Mouse (Mus musculus) embryonic facial prominence, embryonic 15.5 days (tissue): ENCODE measurements around the gene Nav2. TPM values are rescaled to one million over a fixed set of nuclear protein-coding genes. Genes with fewer than 3 reads are reported as not detected.

Experiments
- ATAC-seq: fragments of 200-750 bp; cut with Nextera tagmentation; 2 replicates; pipeline ENCODE4 v1.8.0; 2017; ENCODE audit warnings: low read depth, moderate TSS enrichment; ENCODE audit not compliant: insufficient number of reproducible peaks, low FRiP score, low TSS enrichment
- H3K27ac ChIP-seq: fragments of 300-500 bp; sonication (generic); replicated peaks from 2 replicates; pipeline ENCODE4 v1.5.1; 2015; ENCODE audit warnings: mild to moderate bottlenecking, inconsistent platforms
- H3K27me3 ChIP-seq: fragments of 300-500 bp; sonication (generic); 2 replicates; pipeline ENCODE4 v1.6.1; 2015; ENCODE audit warnings: inconsistent platforms
- H3K36me3 ChIP-seq: fragments of 300-500 bp; sonication (generic); 2 replicates; pipeline ENCODE4 v1.6.1; 2015; ENCODE audit warnings: mild to moderate bottlenecking, inconsistent platforms
- H3K4me1 ChIP-seq: fragments of 300-500 bp; sonication (generic); 2 replicates; pipeline ENCODE4 v1.6.1; 2015; ENCODE audit warnings: inconsistent platforms
- H3K4me2 ChIP-seq: fragments of 300-500 bp; sonication (generic); replicated peaks from 2 replicates; pipeline ENCODE4 v1.6.1; 2015; ENCODE audit warnings: mild to moderate bottlenecking, inconsistent platforms
- H3K4me3 ChIP-seq: fragments of 300-500 bp; sonication (generic); replicated peaks from 2 replicates; pipeline ENCODE4 v1.5.1; 2015; ENCODE audit warnings: mild to moderate bottlenecking, inconsistent platforms
- H3K9ac ChIP-seq: fragments of 300-500 bp; sonication (generic); 2 replicates; pipeline ENCODE4 v1.6.1; 2015; ENCODE audit warnings: inconsistent platforms
- H3K9me3 ChIP-seq: fragments of 300-500 bp; sonication (generic); replicated peaks from 2 replicates; pipeline ENCODE4 v1.6.1; 2016; ENCODE audit warnings: inconsistent platforms
- WGBS: fragments of 180-500 bp; shearing (Covaris S2); methylation state at CpG from one replicate; pipeline ENCODE4 v1.1.7; 2015; 5-methylcytosine and 5-hydroxymethylcytosine counted together
- polyA plus RNA-seq: library from polyadenylated mRNA; unstranded; fragments of >200 nt; fragmentation: Nextera tagmentation; extraction: Ambion mirVana; gene quantifications from 2 replicates; pipeline ENCODE4 v1.2.1, GENCODE M21; 2015

Nav2 gene
- polyA plus RNA-seq, 1 experiment from 2014 or later, result 23.4 TPM

GRCm38 (mm10) chr7:49567346-49568034, 659.0 kb downstream of the Nav2 start:
- Histone ChIP-seq H3K4me3 (no peak overlapping the region), H3K4me2 (no peak overlapping the region), H3K9me3 (no peaks in the 10 kb centered on the region), H3K27me3 (no peaks in the 10 kb centered on the region), H3K4me1 (peaks cover 5% of the 10 kb centered on the region; the same call in 1 of the 2 replicates), H3K9ac (no peak overlapping the region), H3K27ac (no peak overlapping the region), H3K36me3 (peaks cover 69% of the 10 kb centered on the region; the same call in 1 of the 2 replicates)
- 80% methylated on average over 13 of the region's 13 CpGs for WGBS
- ATAC-seq, result no peak

GRCm38 (mm10) chr7:49569646-49570045, 661.1 kb downstream of the Nav2 start:
- no peak overlapping the region for H3K9ac ChIP-seq
- no peaks in the 10 kb centered on the region for H3K27me3 ChIP-seq
- WGBS, result 76% methylated on average over 7 of the region's 7 CpGs
- H3K27ac ChIP-seq, result no peak overlapping the region
- peaks cover 7% of the 10 kb centered on the region; the same call in 1 of the 2 replicates for H3K4me1 ChIP-seq
- ATAC-seq, result no peak
- no peak overlapping the region for H3K4me3 ChIP-seq
- peaks cover 62% of the 10 kb centered on the region; the same call in 1 of the 2 replicates for H3K36me3 ChIP-seq
- H3K4me2 ChIP-seq, result no peak overlapping the region
- H3K9me3 ChIP-seq, result no peaks in the 10 kb centered on the region

- Histone ChIP-seq H3K27me3 (no peaks in the 10 kb centered on the region), H3K9ac (no peak overlapping the region), H3K4me2 (no peak overlapping the region), H3K9me3 (no peaks in the 10 kb centered on the region), H3K27ac (no peak overlapping the region), H3K4me3 (no peak overlapping the region), H3K36me3 (peaks cover 57% of the 10 kb centered on the region), H3K4me1 (0 out of 2 replicates have a peak, but pooled peaks cover 2% of the 10 kb centered on the region)
- no peak for ATAC-seq
- WGBS, result 90% methylated on average over 2 of the region's 2 CpGs
Observed at GRCm38 (mm10) chr7:49571606-49572005, 663.1 kb downstream of the Nav2 start.

GRCm38 (mm10) chr7:49575226-49575625, 666.7 kb downstream of the Nav2 start:
- no peak overlapping the region for H3K4me3 ChIP-seq
- no peak overlapping the region for H3K27ac ChIP-seq
- ATAC-seq, result no peak
- H3K9ac ChIP-seq, result no peak overlapping the region
- 0 out of 2 replicates have a peak, but pooled peaks cover 2% of the 10 kb centered on the region for H3K4me1 ChIP-seq
- WGBS, result 83% methylated on average over 9 of the region's 9 CpGs
- no peak overlapping the region for H3K4me2 ChIP-seq
- no peaks in the 10 kb centered on the region for H3K27me3 ChIP-seq
- H3K36me3 ChIP-seq, result peaks cover 60% of the 10 kb centered on the region
- H3K9me3 ChIP-seq, result no peaks in the 10 kb centered on the region

- Histone ChIP-seq H3K27me3 (no peaks in the 10 kb centered on the region), H3K4me3 (no peak overlapping the region), H3K36me3 (peaks cover 57% of the 10 kb centered on the region), H3K4me1 (0 out of 2 replicates have a peak, but pooled peaks cover 2% of the 10 kb centered on the region), H3K9me3 (no peaks in the 10 kb centered on the region), H3K27ac (no peak overlapping the region), H3K4me2 (no peak overlapping the region), H3K9ac (no peak overlapping the region)
- ATAC-seq, result no peak
- WGBS, result 62% methylated on average over 2 of the region's 2 CpGs
Observed at GRCm38 (mm10) chr7:49577096-49577495, 668.6 kb downstream of the Nav2 start.

- Histone ChIP-seq H3K4me3 (no peak overlapping the region), H3K4me2 (no peak overlapping the region), H3K4me1 (peaks cover 8% of the 10 kb centered on the region; the same call in 1 of the 2 replicates), H3K27me3 (no peaks in the 10 kb centered on the region), H3K27ac (no peak overlapping the region), H3K9me3 (no peaks in the 10 kb centered on the region), H3K36me3 (peaks cover 52% of the 10 kb centered on the region), H3K9ac (no peak overlapping the region)
- ATAC-seq, result no peak
- 76% methylated on average over 2 of the region's 2 CpGs for WGBS
Observed at GRCm38 (mm10) chr7:49581951-49582350, 673.4 kb downstream of the Nav2 start.

- WGBS, result 70% methylated on average over 7 of the region's 7 CpGs
- H3K27me3 ChIP-seq, result no peaks in the 10 kb centered on the region
- H3K4me2 ChIP-seq, result no peak overlapping the region
- H3K9me3 ChIP-seq, result no peaks in the 10 kb centered on the region
- peaks cover 52% of the 10 kb centered on the region for H3K36me3 ChIP-seq
- no peak for ATAC-seq
- no peak overlapping the region for H3K27ac ChIP-seq
- H3K4me1 ChIP-seq, result peaks cover 8% of the 10 kb centered on the region; the same call in 1 of the 2 replicates
- H3K4me3 ChIP-seq, result no peak overlapping the region
- no peak overlapping the region for H3K9ac ChIP-seq
Observed at GRCm38 (mm10) chr7:49582551-49582950, 674.0 kb downstream of the Nav2 start.

GRCm38 (mm10) chr7:49583176-49583575, 674.7 kb downstream of the Nav2 start:
- peaks cover 58% of the 10 kb centered on the region for H3K36me3 ChIP-seq
- H3K9me3 ChIP-seq, result no peaks in the 10 kb centered on the region
- no peak overlapping the region for H3K27ac ChIP-seq
- no peak for ATAC-seq
- no peak overlapping the region for H3K9ac ChIP-seq
- no peak overlapping the region for H3K4me2 ChIP-seq
- 88% methylated on average over 6 of the region's 6 CpGs for WGBS
- H3K27me3 ChIP-seq, result no peaks in the 10 kb centered on the region
- H3K4me3 ChIP-seq, result no peak overlapping the region
- H3K4me1 ChIP-seq, result peaks cover 8% of the 10 kb centered on the region; the same call in 1 of the 2 replicates

GRCm38 (mm10) chr7:49586530-49587120, 678.1 kb downstream of the Nav2 start:
- H3K27me3 ChIP-seq, result no peaks in the 10 kb centered on the region
- ATAC-seq, result no peak
- WGBS, result 43% methylated on average over 5 of the region's 5 CpGs
- no peak overlapping the region for H3K9ac ChIP-seq
- H3K4me2 ChIP-seq, result no peak overlapping the region
- H3K4me1 ChIP-seq, result peaks cover 8% of the 10 kb centered on the region; the same call in 1 of the 2 replicates
- H3K4me3 ChIP-seq, result no peak overlapping the region
- 0 out of 2 replicates have a peak overlapping the region, but pooled peaks have one; percentile 28 for H3K27ac ChIP-seq
- no peaks in the 10 kb centered on the region for H3K9me3 ChIP-seq
- H3K36me3 ChIP-seq, result peaks cover 64% of the 10 kb centered on the region

- H3K27ac ChIP-seq, result no peak overlapping the region
- H3K36me3 ChIP-seq, result peaks cover 69% of the 10 kb centered on the region
- no peaks in the 10 kb centered on the region for H3K9me3 ChIP-seq
- no peak overlapping the region for H3K4me3 ChIP-seq
- peaks cover 8% of the 10 kb centered on the region; the same call in 1 of the 2 replicates for H3K4me1 ChIP-seq
- WGBS, result 86% methylated on average over 8 of the region's 8 CpGs
- ATAC-seq, result no peak
- no peak overlapping the region for H3K4me2 ChIP-seq
- H3K27me3 ChIP-seq, result no peaks in the 10 kb centered on the region
- no peak overlapping the region for H3K9ac ChIP-seq
Observed at GRCm38 (mm10) chr7:49589635-49590034, 681.1 kb downstream of the Nav2 start.

- WGBS, result 86% methylated on average over 3 of the region's 3 CpGs
- H3K36me3 ChIP-seq, result peaks cover 80% of the 10 kb centered on the region
- no peak overlapping the region for H3K27ac ChIP-seq
- ATAC-seq, result no peak
- H3K9me3 ChIP-seq, result no peaks in the 10 kb centered on the region
- H3K4me3 ChIP-seq, result no peak overlapping the region
- H3K4me1 ChIP-seq, result no peaks in the 10 kb centered on the region
- no peak overlapping the region for H3K9ac ChIP-seq
- no peaks in the 10 kb centered on the region for H3K27me3 ChIP-seq
- H3K4me2 ChIP-seq, result no peak overlapping the region
Observed at GRCm38 (mm10) chr7:49597776-49598175, 689.3 kb downstream of the Nav2 start.
